Mouse (Mus musculus) myocyte (in vitro differentiated cells): Measurements from ENCODE around the gene Vps13d.

Source experiments
- E2F4 ChIP-seq: IDR thresholded peaks from one replicate; pipeline ENCODE4 v1.6.1; 2011; ENCODE audit warnings: mild to moderate bottlenecking, control low read depth, moderate library complexity; ENCODE audit not compliant: insufficient read depth
- MAX ChIP-seq: IDR thresholded peaks from one replicate; pipeline ENCODE4 v1.6.1; 2011; ENCODE audit warnings: low read depth, mild to moderate bottlenecking, control low read depth
- POLR2A ChIP-seq: IDR thresholded peaks from one replicate; pipeline ENCODE4 v1.6.1; 2011; ENCODE audit warnings: low read depth, mild to moderate bottlenecking, control low read depth, moderate library complexity; ENCODE audit not compliant: insufficient read length
- POLR2AphosphoS2 ChIP-seq: IDR thresholded peaks from one replicate; pipeline ENCODE4 v1.6.1; 2011; ENCODE audit warnings: low read depth, control low read depth; ENCODE audit not compliant: insufficient read length
- REST ChIP-seq: IDR thresholded peaks from one replicate; pipeline ENCODE4 v1.6.1; 2011; ENCODE audit warnings: mild to moderate bottlenecking, control low read depth, moderate library complexity; ENCODE audit not compliant: insufficient read depth, insufficient read length

GRCm38 (mm10) chr4:145074276-145074675 lies 120.5 kb downstream of the Vps13d start:
- TF ChIP-seq POLR2A (no peak), E2F4 (no peak), MAX (no peak), POLR2AphosphoS2 (no peak), REST (no peak)
